Mouse (Mus musculus) thymus, postnatal 4 days (tissue): Measurements from ENCODE around the gene Paxip1.

Experiments used
- DNase-seq: peaks from one replicate; pipeline ENCODE4 v3.0.0; 2021

Paxip1 gene

GRCm38 (mm10) chr5:27724460-27724859, 67.0 kb downstream of the Paxip1 start:
- no peak for DNase-seq

GRCm38 (mm10) chr5:27719311-27719710, 72.2 kb downstream of the Paxip1 start:
- DNase-seq = no peak

- no peak for DNase-seq
These were observed 74.2 kb downstream of the Paxip1 start for GRCm38 (mm10) chr5:27717301-27717700.

- DNase-seq = no peak
These were observed 75.5 kb downstream of the Paxip1 start for GRCm38 (mm10) chr5:27716026-27716425.

- DNase-seq = no peak
These were observed 77.1 kb downstream of the Paxip1 start for GRCm38 (mm10) chr5:27714356-27714755.

GRCm38 (mm10) chr5:27711461-27712192, 79.9 kb downstream of the Paxip1 start:
- DNase-seq = no peak

GRCm38 (mm10) chr5:27708209-27708608, 83.3 kb downstream of the Paxip1 start:
- no peak for DNase-seq

GRCm38 (mm10) chr5:27707283-27707682, 84.2 kb downstream of the Paxip1 start:
- DNase-seq = no peak

GRCm38 (mm10) chr5:27706551-27706950, 84.9 kb downstream of the Paxip1 start:
- DNase-seq = no peak

- no peak for DNase-seq
These were observed 86.5 kb downstream of the Paxip1 start for GRCm38 (mm10) chr5:27705020-27705419.

GRCm38 (mm10) chr5:27702482-27702881, 89.0 kb downstream of the Paxip1 start:
- DNase-seq = no peak
